ENCODE assay signal across 9 mouse cellular contexts in the genomic region with DNA sequence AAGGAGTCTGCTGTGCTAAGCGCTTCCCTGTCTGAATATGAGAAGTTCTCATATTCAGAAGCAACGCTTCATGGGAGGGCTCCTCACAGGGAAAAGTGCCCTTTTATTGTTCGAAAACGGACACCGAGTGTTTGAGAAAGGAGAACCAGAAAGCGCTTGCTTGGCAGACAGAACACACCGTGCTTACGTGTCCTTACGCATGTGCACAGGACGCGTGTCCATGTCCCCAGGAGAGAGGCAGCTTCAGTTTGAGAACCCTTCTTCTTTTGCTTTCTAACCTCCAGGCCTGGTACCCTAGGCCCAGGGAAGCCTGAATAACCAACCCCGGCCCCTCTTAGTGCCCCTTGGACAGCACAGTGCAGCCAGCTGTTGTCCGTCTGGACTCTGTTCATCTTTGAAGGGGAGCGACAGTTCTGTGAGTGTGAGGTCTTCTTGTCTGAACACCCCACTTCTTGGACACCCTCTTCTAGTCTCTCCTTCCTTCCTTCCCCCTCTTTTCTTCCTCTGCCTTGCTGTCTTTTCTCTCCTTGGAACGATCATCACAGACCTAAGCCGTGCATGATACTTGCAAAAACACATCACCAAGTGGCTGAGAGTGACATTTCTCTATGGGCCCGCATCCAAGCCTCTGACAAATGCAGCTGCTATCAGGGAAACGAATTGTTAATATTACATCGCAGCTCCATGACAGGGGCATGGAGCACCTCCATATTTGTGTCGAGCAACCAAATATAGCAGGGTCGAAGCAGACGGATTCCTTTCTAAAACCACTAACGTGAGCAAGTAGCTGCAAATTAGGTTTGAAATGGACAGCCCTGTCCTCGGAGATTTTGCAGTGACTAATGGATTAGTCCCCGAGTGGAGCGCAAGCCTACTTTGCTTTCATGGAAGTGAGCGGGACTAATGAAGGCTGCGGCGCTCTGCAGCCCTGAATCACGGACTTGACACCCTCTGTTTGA.
DNase-seq lines count a peak whose midpoint lies in the region; ATAC-seq lines count a peak whose summit lies in the region.
"Had no signal": no experiment of that assay in that cellular context is flagged by ENCODE, and none has a peak within 500 bp of the region (broad histone marks: within the 10 kb centered on the region; RNA-seq: fewer than 3 reads in every experiment).

No protein-coding gene starts in this region.

- no peak for ATAC-seq in heart, embryonic 12.5 days (ENCODE audit: insufficient number of reproducible peaks, low FRiP score)
- ATAC-seq: CD4-positive, CD25-positive, alpha-beta regulatory T cell, adult 4 months had no signal

- DNase-seq in heart, adult 18-20 months, result no peak
- DNase-seq in adrenal gland, postnatal 10 days, result peak; percentile 46
- DNase-seq in heart, postnatal 10 days, result peak; percentile 41 to 54
- DNase-seq in midbrain, embryonic 10.5 days (ENCODE audit: low spot score), result no peak
- no peak for DNase-seq in kidney, adult 9 months
- DNase-seq in thymus, postnatal 4 days, result no peak
- DNase-seq in spleen, postnatal 10 days (ENCODE audit: low spot score in 2 of 2), result no peak

- H3K4me3 ChIP-seq in heart, embryonic 12.5 days, result no peak overlapping the region
- H3K4me3 ChIP-seq in midbrain, embryonic 10.5 days, result no peak overlapping the region

- no peak overlapping the region for H3K4me2 ChIP-seq in heart, embryonic 12.5 days

- H3K36me3 ChIP-seq in heart, embryonic 12.5 days, result no peaks in the 10 kb centered on the region
- no peaks in the 10 kb centered on the region for H3K36me3 ChIP-seq in midbrain, embryonic 10.5 days

- no peak overlapping the region for H3K9ac ChIP-seq in heart, embryonic 12.5 days

- intact Hi-C loops in heart, postnatal 10 days (cut with DNase I), result no loop called here

- peaks cover 4% of the 10 kb centered on the region; the same call in 1 of the 2 replicates for H3K9me3 ChIP-seq in heart, embryonic 12.5 days (replicated peaks)
- peaks cover 5% of the 10 kb centered on the region; the same call in 1 of the 2 replicates for H3K9me3 ChIP-seq in midbrain, embryonic 10.5 days (replicated peaks)

- no peaks in the 10 kb centered on the region for H3K27me3 ChIP-seq in heart, embryonic 12.5 days (replicated peaks)
- H3K27me3 ChIP-seq in midbrain, embryonic 10.5 days (ENCODE audit: low read depth, poor library complexity, severe bottlenecking), result peaks cover 51% of the 10 kb centered on the region

- H3K27ac ChIP-seq in heart, embryonic 12.5 days (ENCODE audit: poor library complexity, severe bottlenecking), result 0 out of 2 replicates have a peak overlapping the region, but pooled peaks have one; percentile 34
- H3K27ac ChIP-seq in midbrain, embryonic 10.5 days (replicated peaks), result peak overlapping the region; percentile 33

- WGBS in heart, embryonic 12.5 days, result 73% methylated on average over 30 of the region's 30 CpGs
- WGBS in midbrain, embryonic 10.5 days, result 84% methylated on average over 30 of the region's 30 CpGs

- peaks cover 19% of the 10 kb centered on the region for H3K4me1 ChIP-seq in heart, embryonic 12.5 days (replicated peaks)
- peaks cover 35% of the 10 kb centered on the region for H3K4me1 ChIP-seq in midbrain, embryonic 10.5 days

Comparison
In these comparisons a context has a peak if more than half of its experiments do, and no peak if none do; other contexts are left out.
1. DNase-seq: peak in adrenal gland, postnatal 10 days (single experiment) and heart, postnatal 10 days (2 of 2); none in heart, adult 18-20 months (0 of 2), midbrain, embryonic 10.5 days (single experiment), kidney, adult 9 months (single experiment), thymus, postnatal 4 days (single experiment) and spleen, postnatal 10 days (0 of 2).